Mouse (Mus musculus) ES-E14 (cell line): ENCODE results near the gene Gm10277. TPM values are rescaled to one million over a fixed set of nuclear protein-coding genes. Genes with fewer than 3 reads are reported as not detected.
A peak's percentile ranks its signal among the peaks of the same experiment; 100 is the strongest.

Source experiments
- DNase-seq: peaks from one replicate; pipeline ENCODE4 v3.0.0-alpha.2; 2013; ENCODE audit warnings: low read depth, low spot score
- H3K27ac ChIP-seq: 2 replicates; pipeline ENCODE4 v1.5.1; 2012; ENCODE audit warnings: low read depth, mild to moderate bottlenecking, low read length, moderate library complexity, mixed read lengths; ENCODE audit not compliant: poor library complexity, insufficient read depth, severe bottlenecking
- H3K36me3 ChIP-seq: 2 replicates; pipeline ENCODE4 v1.6.1; 2012; ENCODE audit warnings: mild to moderate bottlenecking, low read length, moderate library complexity, mixed read lengths; ENCODE audit not compliant: control insufficient read depth, poor library complexity, insufficient read depth, severe bottlenecking
- H3K4me1 ChIP-seq, 2 experiments: fragments of 150-350 bp in 1 of 2; sonication (generic) in 1 of 2; 2 replicates each; pipeline ENCODE4 v1.6.1; 2012; ENCODE audit warnings: low read length in 2 of 2, mild to moderate bottlenecking in 1 of 2, mixed read lengths in 1 of 2; ENCODE audit not compliant: control insufficient read depth in 2 of 2, insufficient read depth in 2 of 2, poor library complexity in 1 of 2
- H3K4me3 ChIP-seq, 2 experiments: fragments of 150-350 bp in 1 of 2; sonication (generic) in 1 of 2; 2 replicates each; pipeline ENCODE4 v1.5.1; 2012; ENCODE audit warnings: low read length in 2 of 2, low read depth in 1 of 2, mild to moderate bottlenecking in 1 of 2, mixed read lengths in 1 of 2; ENCODE audit not compliant: insufficient read depth in 1 of 2, poor library complexity in 1 of 2, severe bottlenecking in 1 of 2
- H3K9ac ChIP-seq: 2 replicates; pipeline ENCODE4 v1.6.1; 2012; ENCODE audit warnings: low read depth, mild to moderate bottlenecking, low read length, mixed read lengths; ENCODE audit not compliant: poor library complexity, insufficient read depth, severe bottlenecking
- H3K9me3 ChIP-seq: fragments of 150-350 bp; sonication (generic); 2 replicates; pipeline ENCODE4 v1.6.1; 2012; ENCODE audit warnings: low read depth, mild to moderate bottlenecking, low read length; ENCODE audit not compliant: control insufficient read depth, insufficient read depth
- CHD2 ChIP-seq: IDR thresholded peaks from 2 replicates; pipeline ENCODE4 v1.6.1; 2014; ENCODE audit warnings: mild to moderate bottlenecking, low read depth, low read length, inconsistent platforms
- HCFC1 ChIP-seq: IDR thresholded peaks from 2 replicates; pipeline ENCODE4 v1.6.1; 2012; ENCODE audit warnings: low read length, inconsistent platforms, borderline replicate concordance; ENCODE audit not compliant: insufficient read depth
- MAFK ChIP-seq: IDR thresholded peaks from 2 replicates; pipeline ENCODE4 v1.6.1; 2014; ENCODE audit warnings: mild to moderate bottlenecking, low read depth, low read length, inconsistent platforms; ENCODE audit not compliant: insufficient read depth
- ZC3H11A ChIP-seq: IDR thresholded peaks from 2 replicates; pipeline ENCODE4 v1.6.1; 2012; ENCODE audit warnings: low read depth, mild to moderate bottlenecking, inconsistent platforms, low read length, borderline replicate concordance
- ZNF384 ChIP-seq: IDR thresholded peaks from 2 replicates; pipeline ENCODE4 v1.6.1; 2012; ENCODE audit warnings: low read depth, low read length, inconsistent platforms
- in situ Hi-C, 2 experiments: fragments of 600-800 bp; cut with MboI; formaldehyde crosslinking; loops; one replicate each; pipeline ENCODE4 v1.15.1; 2025; ENCODE audit warnings: low sequenced_read_pairs in 2 of 2, inconsistent platforms in 1 of 2; ENCODE audit not compliant: unreplicated experiment in 2 of 2
- total RNA-seq: library from RNA; depleted of rRNA; stranded (reverse); fragments of 300-350 nt; gene quantifications from 2 replicates; pipeline ENCODE4 v1.2.3, GENCODE M21; 2012

The Gm10277 gene
- total RNA-seq, 1 experiment, result 0.18 TPM

- Histone ChIP-seq H3K4me1 (peaks cover 0 to 11% of the 10 kb centered on the region in 2 experiments; a peak in 1 of 4 replicates), H3K9ac (no peak overlapping the region), H3K27ac (no peak overlapping the region), H3K36me3 (peaks cover 22% of the 10 kb centered on the region), H3K4me3 (no peak overlapping the region), H3K9me3 (no peaks in the 10 kb centered on the region)
- in situ Hi-C loops, result no loop called here
- TF ChIP-seq MAFK, result no peak
- no peak for TF ChIP-seq CHD2
- no peak for TF ChIP-seq HCFC1
- TF ChIP-seq ZC3H11A, result no peak
- TF ChIP-seq ZNF384, result no peak
- DNase-seq, result no peak
These were observed 43.3 kb upstream of the Gm10277 start for GRCm38 (mm10) chr11:77830875-77831274.

- peaks cover 22% of the 10 kb centered on the region for H3K36me3 ChIP-seq
- H3K4me3 ChIP-seq, result no peak overlapping the region
- H3K4me1 ChIP-seq, result peaks cover 0 to 11% of the 10 kb centered on the region in 2 experiments; a peak in 1 of 4 replicates
- no peak overlapping the region for H3K9ac ChIP-seq
- H3K9me3 ChIP-seq, result no peaks in the 10 kb centered on the region
- DNase-seq, result no peak
- H3K27ac ChIP-seq, result no peak overlapping the region
- in situ Hi-C loops, result loop anchor here (5.0 kb wide), 2 partner anchors 133 to 143 kb away; no protein-coding TSS in a partner anchor
- TF ChIP-seq ZC3H11A (no peak), MAFK (no peak), CHD2 (no peak), ZNF384 (no peak), HCFC1 (no peak)
These were observed 41.7 kb upstream of the Gm10277 start for GRCm38 (mm10) chr11:77829043-77829841.

- Histone ChIP-seq H3K4me3 (no peak overlapping the region), H3K27ac (no peak overlapping the region), H3K9me3 (no peaks in the 10 kb centered on the region), H3K4me1 (peaks cover 0 to 11% of the 10 kb centered on the region in 2 experiments; a peak in 1 of 4 replicates), H3K36me3 (peaks cover 28% of the 10 kb centered on the region), H3K9ac (no peak overlapping the region)
- DNase-seq, result no peak
- TF ChIP-seq ZC3H11A (0 out of 2 replicates have a peak, but pooled peaks have one; percentile 9), HCFC1 (no peak)
- in situ Hi-C loops, result loop anchor here (5.0 kb wide), 2 partner anchors 134 to 144 kb away; no protein-coding TSS in a partner anchor
These were observed 40.6 kb upstream of the Gm10277 start for GRCm38 (mm10) chr11:77828163-77828562.

GRCm38 (mm10) chr11:77827241-77827995, 39.9 kb upstream of the Gm10277 start:
- no peak overlapping the region for H3K9ac ChIP-seq
- peaks cover 0 to 11% of the 10 kb centered on the region in 2 experiments; a peak in 1 of 4 replicates for H3K4me1 ChIP-seq
- peak; percentile 85 for DNase-seq
- H3K4me3 ChIP-seq, result no peak overlapping the region
- H3K27ac ChIP-seq, result no peak overlapping the region
- H3K9me3 ChIP-seq, result no peaks in the 10 kb centered on the region
- peaks cover 28% of the 10 kb centered on the region for H3K36me3 ChIP-seq
- TF ChIP-seq ZNF384, result no peak
- TF ChIP-seq ZC3H11A, result peak; percentile 61
- in situ Hi-C loops, result loop anchor here (5.0 kb wide), 2 partner anchors 135 to 145 kb away; no protein-coding TSS in a partner anchor
